Mouse (Mus musculus) liver, postnatal 0 days (tissue): Measurements from ENCODE around the gene March1.

Experiments
- CTCF ChIP-seq: sonication (generic); IDR thresholded peaks from 2 replicates; pipeline ENCODE4 v1.5.1; 2016; ENCODE audit warnings: antibody characterized with exemption, low read depth
- EP300 ChIP-seq: IDR thresholded peaks from 2 replicates; pipeline ENCODE4 v1.6.1; 2016; ENCODE audit warnings: antibody characterized with exemption, low read depth, mild to moderate bottlenecking

- TF ChIP-seq CTCF, result no peak
- TF ChIP-seq EP300, result no peak
Observed at GRCm38 (mm10) chr8:66438468-66438867, 820.8 kb downstream of the March1 start.
